Mouse (Mus musculus) neural tube, embryonic 11.5 days (tissue): ENCODE data around the gene Pim3. TPM values are rescaled to one million over a fixed set of nuclear protein-coding genes. Genes with fewer than 3 reads are reported as not detected.

ENCODE experiments used
- ATAC-seq: fragments of 200-750 bp; cut with Nextera tagmentation; 2 replicates; pipeline ENCODE4 v1.8.0; 2017; ENCODE audit warnings: moderate number of reproducible peaks, mild to moderate bottlenecking, moderate TSS enrichment, moderate library complexity; ENCODE audit not compliant: insufficient read depth, low FRiP score, low TSS enrichment
- DNase-seq: peaks from one replicate; pipeline ENCODE4 v3.0.0-alpha.2; 2015; ENCODE audit warnings: low spot score
- H3K27ac ChIP-seq: fragments of 300-500 bp; sonication (generic); 2 replicates; pipeline ENCODE4 v1.5.1; 2014; ENCODE audit warnings: low read depth, mild to moderate bottlenecking, low read length
- H3K27me3 ChIP-seq: fragments of 300-500 bp; sonication (generic); 2 replicates; pipeline ENCODE4 v1.6.1; 2014; ENCODE audit warnings: mild to moderate bottlenecking, low read length, mixed read lengths; ENCODE audit not compliant: control insufficient read depth, insufficient read depth
- H3K36me3 ChIP-seq: fragments of 300-500 bp; sonication (generic); 2 replicates; pipeline ENCODE4 v1.6.1; 2014; ENCODE audit warnings: mild to moderate bottlenecking, low read length, moderate library complexity, mixed read lengths; ENCODE audit not compliant: control insufficient read depth, insufficient read depth
- H3K4me1 ChIP-seq: fragments of 300-500 bp; sonication (generic); 2 replicates; pipeline ENCODE4 v1.6.1; 2014; ENCODE audit warnings: low read length, mixed read lengths; ENCODE audit not compliant: control insufficient read depth, insufficient read depth
- H3K4me2 ChIP-seq: fragments of 300-500 bp; sonication (generic); 2 replicates; pipeline ENCODE4 v1.6.1; 2014; ENCODE audit warnings: low read depth, mild to moderate bottlenecking, moderate library complexity
- H3K4me3 ChIP-seq: fragments of 300-500 bp; sonication (generic); 2 replicates; pipeline ENCODE4 v1.5.1; 2014; ENCODE audit warnings: low read depth, low read length
- H3K9ac ChIP-seq: fragments of 300-500 bp; sonication (generic); 2 replicates; pipeline ENCODE4 v1.6.1; 2014; ENCODE audit warnings: mild to moderate bottlenecking, low read length
- H3K9me3 ChIP-seq: fragments of 300-500 bp; sonication (generic); 2 replicates; pipeline ENCODE4 v1.6.1; 2016; ENCODE audit warnings: low read length; ENCODE audit not compliant: control insufficient read depth
- WGBS: fragments of 180-500 bp; shearing (Covaris S2); extraction: QIAGEN DNeasy Blood & Tissue Kit; methylation state at CpG from one replicate; pipeline ENCODE4 v1.1.7; 2014; 5-methylcytosine and 5-hydroxymethylcytosine counted together
- polyA plus RNA-seq: library from polyadenylated mRNA; unstranded; fragments of >200 nt; fragmentation: Nextera tagmentation; extraction: Ambion mirVana; gene quantifications from 2 replicates; pipeline ENCODE4 v1.2.1, GENCODE M21; 2014

The Pim3 gene
- polyA plus RNA-seq, 1 experiment from 2014 or later = 42.3 TPM

GRCm38 (mm10) chr15:88854119-88854968 is 7.6 kb upstream of the Pim3 start:
- Histone ChIP-seq H3K27me3 (no peaks in the 10 kb centered on the region), H3K4me1 (no peaks in the 10 kb centered on the region), H3K36me3 (no peaks in the 10 kb centered on the region), H3K9me3 (no peaks in the 10 kb centered on the region), H3K9ac (no peak overlapping the region), H3K4me2 (no peak overlapping the region), H3K4me3 (no peak overlapping the region), H3K27ac (no peak overlapping the region)
- DNase-seq (no peak), ATAC-seq (no peak)
- WGBS = 77% methylated on average over 6 of the region's 6 CpGs

GRCm38 (mm10) chr15:88854969-88855830 is 6.8 kb upstream of the Pim3 start:
- Histone ChIP-seq H3K4me2 (no peak overlapping the region), H3K36me3 (no peaks in the 10 kb centered on the region), H3K9me3 (no peaks in the 10 kb centered on the region), H3K27ac (no peak overlapping the region), H3K4me1 (no peaks in the 10 kb centered on the region), H3K4me3 (no peak overlapping the region), H3K9ac (no peak overlapping the region), H3K27me3 (no peaks in the 10 kb centered on the region)
- DNase-seq = no peak
- 76% methylated on average over 14 of the region's 15 CpGs for WGBS
- no peak for ATAC-seq

- Histone ChIP-seq H3K36me3 (no peaks in the 10 kb centered on the region), H3K4me1 (no peaks in the 10 kb centered on the region), H3K4me2 (no peak overlapping the region), H3K4me3 (no peak overlapping the region), H3K27ac (no peak overlapping the region), H3K9me3 (no peaks in the 10 kb centered on the region), H3K9ac (no peak overlapping the region), H3K27me3 (no peaks in the 10 kb centered on the region)
- no peak for ATAC-seq
- DNase-seq = no peak
- 77% methylated on average over 6 of the region's 6 CpGs for WGBS
Measured at GRCm38 (mm10) chr15:88855896-88856417, 6.0 kb upstream of the Pim3 start.

GRCm38 (mm10) chr15:88856613-88857012 is 5.4 kb upstream of the Pim3 start:
- ATAC-seq = no peak
- no peak for DNase-seq
- no peaks in the 10 kb centered on the region for H3K27me3 ChIP-seq
- no peaks in the 10 kb centered on the region for H3K9me3 ChIP-seq
- 80% methylated on average over 5 of the region's 5 CpGs for WGBS
- H3K27ac ChIP-seq = no peak overlapping the region
- H3K4me3 ChIP-seq = no peak overlapping the region
- H3K4me1 ChIP-seq = no peaks in the 10 kb centered on the region
- H3K9ac ChIP-seq = no peak overlapping the region
- no peaks in the 10 kb centered on the region for H3K36me3 ChIP-seq
- no peak overlapping the region for H3K4me2 ChIP-seq

GRCm38 (mm10) chr15:88857361-88857760 is 4.6 kb upstream of the Pim3 start:
- Histone ChIP-seq H3K4me3 (no peak overlapping the region), H3K27me3 (no peaks in the 10 kb centered on the region), H3K27ac (no peak overlapping the region), H3K36me3 (no peaks in the 10 kb centered on the region), H3K4me2 (no peak overlapping the region), H3K4me1 (no peaks in the 10 kb centered on the region), H3K9ac (no peak overlapping the region), H3K9me3 (no peaks in the 10 kb centered on the region)
- ATAC-seq = no peak
- 90% methylated on average over 7 of the region's 7 CpGs for WGBS
- no peak for DNase-seq

- no peak for DNase-seq
- no peak for ATAC-seq
- H3K9me3 ChIP-seq = no peaks in the 10 kb centered on the region
- no peaks in the 10 kb centered on the region for H3K36me3 ChIP-seq
- H3K4me3 ChIP-seq = no peak overlapping the region
- H3K9ac ChIP-seq = no peak overlapping the region
- no peak overlapping the region for H3K27ac ChIP-seq
- no peaks in the 10 kb centered on the region for H3K27me3 ChIP-seq
- 93% methylated on average over 3 of the region's 3 CpGs for WGBS
- H3K4me2 ChIP-seq = no peak overlapping the region
- H3K4me1 ChIP-seq = no peaks in the 10 kb centered on the region
Measured at GRCm38 (mm10) chr15:88858141-88858541, 3.8 kb upstream of the Pim3 start.

- WGBS = 63% methylated on average over 2 of the region's 2 CpGs
- Histone ChIP-seq H3K4me3 (no peak overlapping the region), H3K27me3 (no peaks in the 10 kb centered on the region), H3K36me3 (no peaks in the 10 kb centered on the region), H3K27ac (no peak overlapping the region), H3K4me1 (no peaks in the 10 kb centered on the region), H3K4me2 (no peak overlapping the region), H3K9me3 (no peaks in the 10 kb centered on the region), H3K9ac (no peak overlapping the region)
- ATAC-seq = no peak
- no peak for DNase-seq
Measured at GRCm38 (mm10) chr15:88858707-88859106, 3.3 kb upstream of the Pim3 start.

- no peaks in the 10 kb centered on the region for H3K27me3 ChIP-seq
- 73% methylated on average over 8 of the region's 8 CpGs for WGBS
- no peak overlapping the region for H3K27ac ChIP-seq
- H3K4me2 ChIP-seq = no peak overlapping the region
- H3K4me3 ChIP-seq = no peak overlapping the region
- DNase-seq = no peak
- no peaks in the 10 kb centered on the region for H3K9me3 ChIP-seq
- peaks cover 7% of the 10 kb centered on the region for H3K4me1 ChIP-seq
- peaks cover 2% of the 10 kb centered on the region for H3K36me3 ChIP-seq
- ATAC-seq = no peak
- H3K9ac ChIP-seq = no peak overlapping the region
Measured at GRCm38 (mm10) chr15:88859206-88859970, 2.6 kb upstream of the Pim3 start.
